Mouse (Mus musculus) adrenal gland, postnatal 4 days (tissue): ENCODE results near the gene Sinhcaf. TPM values are rescaled to one million over a fixed set of nuclear protein-coding genes. Genes with fewer than 3 reads are reported as not detected.

ENCODE experiments used
- DNase-seq, 2 experiments: peaks; one replicate each; pipeline ENCODE4 v3.0.0; 2021 to 2022; ENCODE audit warnings: low spot score in 2 of 2, mixed read lengths in 2 of 2
- total RNA-seq, 2 experiments: library from RNA; stranded (reverse); gene quantifications; 2 replicates each; pipeline ENCODE4 v1.2.3; 2021

Gene Sinhcaf
- total RNA-seq, 2 experiments from 2014 or later: 63.4 to 80.4 TPM

DNA sequence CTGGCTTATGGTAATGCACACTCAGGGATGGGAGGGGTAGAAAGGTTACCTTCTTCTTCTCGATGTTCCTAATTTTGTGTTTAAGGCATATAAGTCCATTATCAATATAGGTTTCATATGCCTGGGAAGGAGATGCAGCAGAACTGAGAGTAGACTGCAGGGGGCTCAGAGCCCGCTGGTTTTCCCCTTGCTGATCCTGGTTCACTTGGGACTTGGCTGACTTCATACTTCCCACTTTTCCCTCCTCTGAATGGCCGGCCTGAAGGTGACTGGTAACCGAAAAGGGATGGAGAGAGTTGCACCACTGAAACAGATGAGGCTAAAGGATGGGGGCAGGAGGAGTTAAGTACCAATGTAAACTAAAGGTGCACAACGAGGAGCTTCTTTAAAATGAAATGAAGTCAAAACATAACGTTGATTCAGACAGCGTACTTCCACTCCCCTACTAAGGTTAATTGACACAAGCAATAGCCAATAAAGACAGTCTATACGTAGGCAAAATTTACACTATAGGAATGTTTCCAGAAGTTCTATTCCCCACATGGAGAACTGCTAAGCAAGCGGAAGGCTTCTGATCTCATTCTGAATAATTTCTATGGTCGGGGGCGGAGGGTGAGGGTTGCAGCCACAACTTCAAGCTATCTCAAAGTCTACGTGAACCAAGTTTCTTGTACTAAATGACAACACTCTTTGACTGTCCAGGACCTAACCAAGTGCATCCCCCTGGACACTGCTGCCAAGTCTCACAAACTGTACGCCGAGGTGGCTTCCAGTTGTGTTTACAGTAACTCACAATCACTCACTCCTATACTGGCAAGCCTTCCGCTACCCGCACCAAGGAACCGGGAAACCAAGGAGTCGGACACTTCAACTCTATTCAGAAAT is 51.1 kb downstream of the Sinhcaf start:
- no peak for DNase-seq

DNA sequence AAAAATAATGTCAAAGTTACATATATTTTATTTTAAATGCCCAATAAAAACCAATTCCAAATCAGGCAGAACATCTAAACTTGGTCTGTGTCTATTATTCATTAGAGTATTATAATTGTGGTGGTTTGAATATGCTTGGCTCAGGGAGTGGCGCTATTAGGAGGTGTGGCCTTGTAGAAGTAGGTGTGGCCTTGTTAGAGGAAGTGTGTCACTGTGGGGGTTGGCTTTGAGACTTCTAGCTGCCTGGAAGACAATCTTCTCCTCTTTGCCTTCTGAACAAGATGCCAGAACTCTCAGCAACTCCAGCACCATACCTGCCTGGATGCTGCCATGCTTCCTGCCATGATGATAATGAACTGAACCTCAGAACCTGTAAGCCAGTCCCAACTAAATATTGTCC is 72.4 kb downstream of the Sinhcaf start:
- no peak for DNase-seq

Other genes with a start within 250 kb of the Sinhcaf start
- 10 to 100 TPM; 34.3 to 39.5 TPM for gene Ipo8, start 115.0 kb downstream of the Sinhcaf start, total RNA-seq
- gene Caprin2, start 50.2 kb downstream of the Sinhcaf start, total RNA-seq: 10 to 100 TPM; 21.7 to 25.5 TPM
- gene Dennd5b, start 155.2 kb upstream of the Sinhcaf start, total RNA-seq: 10 to 100 TPM; 22.9 to 25.8 TPM
- gene Gm10203, start 183.7 kb upstream of the Sinhcaf start, total RNA-seq: not detected
- gene Etfbkmt, start 193.4 kb upstream of the Sinhcaf start, total RNA-seq: 10 to 100 TPM; 15.6 to 16.4 TPM
- 10 to 100 TPM; 23.4 to 24.0 TPM for gene Amn1, start 242.2 kb upstream of the Sinhcaf start, total RNA-seq